Mouse (Mus musculus) limb, embryonic 13.5 days (tissue): Measurements from ENCODE around the gene 4933430I17Rik. TPM values are rescaled to one million over a fixed set of nuclear protein-coding genes. Genes with fewer than 3 reads are reported as not detected.

Experiments
- ATAC-seq: fragments of 200-750 bp; cut with Nextera tagmentation; 2 replicates; pipeline ENCODE4 v1.8.0; 2017; ENCODE audit warnings: low read depth, moderate number of reproducible peaks, moderate TSS enrichment; ENCODE audit not compliant: low FRiP score
- H3K27ac ChIP-seq: fragments of 300-500 bp; sonication (generic); 2 replicates; pipeline ENCODE4 v1.5.1; 2015; ENCODE audit warnings: inconsistent platforms, mild to moderate bottlenecking, moderate library complexity
- H3K27me3 ChIP-seq: fragments of 300-500 bp; sonication (generic); 2 replicates; pipeline ENCODE4 v1.6.1; 2015; ENCODE audit warnings: mild to moderate bottlenecking, inconsistent platforms
- H3K36me3 ChIP-seq: fragments of 300-500 bp; sonication (generic); 2 replicates; pipeline ENCODE4 v1.6.1; 2015; ENCODE audit warnings: inconsistent platforms, mild to moderate bottlenecking, moderate library complexity
- H3K4me1 ChIP-seq: fragments of 300-500 bp; sonication (generic); 2 replicates; pipeline ENCODE4 v1.6.1; 2015; ENCODE audit warnings: inconsistent platforms
- H3K4me2 ChIP-seq: fragments of 300-500 bp; sonication (generic); replicated peaks from 2 replicates; pipeline ENCODE4 v1.6.1; 2015; ENCODE audit warnings: inconsistent platforms, mild to moderate bottlenecking, moderate library complexity
- H3K4me3 ChIP-seq: fragments of 300-500 bp; sonication (generic); 2 replicates; pipeline ENCODE4 v1.5.1; 2015; ENCODE audit warnings: moderate library complexity, mild to moderate bottlenecking, inconsistent platforms
- H3K9ac ChIP-seq: fragments of 300-500 bp; sonication (generic); 2 replicates; pipeline ENCODE4 v1.6.1; 2015; ENCODE audit warnings: mild to moderate bottlenecking, inconsistent platforms
- H3K9me3 ChIP-seq: fragments of 300-500 bp; sonication (generic); 2 replicates; pipeline ENCODE4 v1.6.1; 2016; ENCODE audit warnings: inconsistent platforms
- whole genome bisulfite sequencing: fragments of 180-500 bp; shearing (Covaris S2); methylation state at CpG from one replicate; pipeline ENCODE4 v1.1.7; 2015; 5-methylcytosine and 5-hydroxymethylcytosine counted together
- polyA plus RNA-seq: library from polyadenylated mRNA; unstranded; fragments of >200 nt; fragmentation: Nextera tagmentation; extraction: Ambion mirVana; gene quantifications from 2 replicates; pipeline ENCODE4 v1.2.1, GENCODE M21; 2015

The 4933430I17Rik gene
- polyA plus RNA-seq, 1 experiment from 2014 or later, result 0.60 TPM

- H3K9me3 ChIP-seq, result no peaks in the 10 kb centered on the region
- H3K27me3 ChIP-seq, result no peaks in the 10 kb centered on the region
- ATAC-seq, result peak; percentile 81
- peaks cover 21% of the 10 kb centered on the region; the same call in 1 of the 2 replicates for H3K36me3 ChIP-seq
- H3K27ac ChIP-seq, result peak within 1 kb of the TSS; percentile 85
- peak within 1 kb of the TSS; percentile 81 for H3K4me2 ChIP-seq
- H3K9ac ChIP-seq, result peak within 1 kb of the TSS; percentile 85
- peak within 1 kb of the TSS; percentile 70 for H3K4me3 ChIP-seq
- 0% methylated on average over 31 of the region's 37 CpGs for WGBS
- peaks cover 45% of the 10 kb centered on the region for H3K4me1 ChIP-seq
Measured at GRCm38 (mm10) chr4:62519849-62520233, 5.3 kb upstream of the 4933430I17Rik start, which contains the start of gene Alad. Gene Alad, minus strand, starts transcription at chr4:62519918.

DNA sequence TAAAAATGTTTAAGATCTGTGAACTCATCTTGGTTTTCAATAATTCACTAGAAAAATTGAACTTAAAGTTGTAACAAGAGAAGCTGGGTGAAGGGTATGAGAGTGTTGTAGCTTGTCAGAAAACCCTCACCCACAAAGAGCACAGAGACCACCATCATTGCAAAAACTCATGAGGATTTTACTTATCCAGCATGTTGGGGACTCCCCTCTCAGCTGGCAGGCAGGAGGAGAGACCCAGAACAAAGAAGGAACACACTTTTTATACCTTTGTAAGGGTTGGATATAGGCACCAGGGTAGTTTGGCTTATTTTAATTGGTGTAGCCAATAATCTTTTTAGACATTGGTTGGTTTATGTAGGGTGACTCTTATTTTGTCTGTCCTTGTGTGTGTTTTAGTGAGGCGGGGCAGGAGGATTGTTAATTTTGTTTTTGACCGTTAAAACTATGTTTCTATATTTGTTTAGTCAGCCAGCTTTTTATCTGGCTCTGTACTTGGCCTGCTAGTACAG lies 4.2 kb upstream of the 4933430I17Rik start:
- Histone ChIP-seq H3K4me3 (no peak overlapping the region), H3K9me3 (no peaks in the 10 kb centered on the region), H3K9ac (no peak overlapping the region), H3K4me1 (peaks cover 45% of the 10 kb centered on the region), H3K36me3 (peaks cover 21% of the 10 kb centered on the region; the same call in 1 of the 2 replicates), H3K27me3 (no peaks in the 10 kb centered on the region), H3K27ac (no peak overlapping the region), H3K4me2 (no peak overlapping the region)
- no peak for ATAC-seq
- 91% methylated on average over 2 of the region's 2 CpGs for WGBS

DNA sequence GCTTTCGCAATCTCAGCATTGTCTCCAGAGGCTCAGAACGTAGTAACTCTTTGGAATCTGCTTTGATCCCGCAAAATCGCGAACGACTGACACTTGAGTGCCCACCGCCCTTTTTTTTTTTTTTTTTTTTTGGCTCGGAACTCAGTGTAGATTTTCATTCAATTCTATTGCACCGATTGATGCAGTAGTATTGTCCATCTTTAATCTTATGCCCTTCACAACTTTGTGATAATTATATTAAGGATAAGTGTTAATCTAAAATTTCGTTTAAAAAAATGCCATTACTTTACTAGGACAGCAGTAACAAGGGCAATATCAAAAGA lies 281 bp downstream of the 4933430I17Rik start:
- no peak for ATAC-seq

GRCm38 (mm10) chr4:62526256-62526655 lies 1.1 kb downstream of the 4933430I17Rik start:
- H3K4me1 ChIP-seq, result peaks cover 16% of the 10 kb centered on the region
- H3K4me3 ChIP-seq, result no peak overlapping the region
- H3K27me3 ChIP-seq, result no peaks in the 10 kb centered on the region
- 57% methylated on average over 2 of the region's 2 CpGs for WGBS
- no peak overlapping the region for H3K27ac ChIP-seq
- no peaks in the 10 kb centered on the region for H3K9me3 ChIP-seq
- no peak for ATAC-seq
- H3K4me2 ChIP-seq, result no peak overlapping the region
- peaks cover 21% of the 10 kb centered on the region; the same call in 1 of the 2 replicates for H3K36me3 ChIP-seq
- no peak overlapping the region for H3K9ac ChIP-seq

More for the DNA sequence above, 281 bp downstream of the 4933430I17Rik start:
- peak overlapping the region; percentile 87 for H3K4me3 ChIP-seq
- peaks cover 12% of the 10 kb centered on the region for H3K4me1 ChIP-seq
- no peak overlapping the region for H3K27ac ChIP-seq
- peaks cover 21% of the 10 kb centered on the region; the same call in 1 of the 2 replicates for H3K36me3 ChIP-seq
- H3K4me2 ChIP-seq, result peak overlapping the region; percentile 92
- WGBS, result 1% methylated on average over 10 of the region's 10 CpGs
- H3K9ac ChIP-seq, result no peak overlapping the region; the same call in 1 of the 2 replicates
- no peaks in the 10 kb centered on the region for H3K9me3 ChIP-seq
- no peaks in the 10 kb centered on the region for H3K27me3 ChIP-seq

- no peak overlapping the region for H3K9ac ChIP-seq
- no peak for ATAC-seq
- no peak overlapping the region for H3K4me3 ChIP-seq
- 80% methylated on average over 4 of the region's 4 CpGs for WGBS
- H3K4me1 ChIP-seq, result peaks cover 16% of the 10 kb centered on the region
- no peak overlapping the region for H3K4me2 ChIP-seq
- no peaks in the 10 kb centered on the region for H3K9me3 ChIP-seq
- no peak overlapping the region for H3K27ac ChIP-seq
- H3K36me3 ChIP-seq, result peaks cover 11% of the 10 kb centered on the region; the same call in 1 of the 2 replicates
- no peaks in the 10 kb centered on the region for H3K27me3 ChIP-seq
Measured at GRCm38 (mm10) chr4:62527655-62528054, 2.5 kb downstream of the 4933430I17Rik start.

GRCm38 (mm10) chr4:62533729-62534128 lies 8.6 kb downstream of the 4933430I17Rik start:
- Histone ChIP-seq H3K36me3 (no peaks in the 10 kb centered on the region), H3K9ac (no peak overlapping the region), H3K27ac (no peak overlapping the region), H3K4me1 (peaks cover 10% of the 10 kb centered on the region), H3K4me2 (no peak overlapping the region), H3K27me3 (no peaks in the 10 kb centered on the region), H3K4me3 (no peak overlapping the region), H3K9me3 (no peaks in the 10 kb centered on the region)
- ATAC-seq, result no peak
- 50% methylated on average over 6 of the region's 6 CpGs for WGBS

DNA sequence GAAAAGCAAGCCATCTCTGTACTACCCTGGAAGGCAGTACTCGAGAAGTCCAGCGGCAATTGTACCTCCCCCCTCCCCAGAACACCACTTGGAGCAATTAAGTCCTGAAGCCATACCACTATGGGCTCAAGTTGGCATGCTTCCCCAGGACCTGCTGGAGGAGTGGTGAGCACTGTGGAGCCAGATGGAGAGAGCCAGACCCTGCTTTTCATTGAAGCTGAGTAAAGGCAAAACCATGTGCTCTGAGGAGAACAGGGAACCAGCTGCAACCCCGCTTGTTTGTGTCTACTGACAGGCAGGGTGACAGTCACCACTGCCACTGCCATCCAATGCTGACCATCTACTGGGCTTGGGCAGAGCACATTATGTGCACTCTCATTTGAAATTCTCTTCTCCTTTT lies 16.6 kb downstream of the 4933430I17Rik start:
- no peak overlapping the region for H3K9ac ChIP-seq

GRCm38 (mm10) chr4:62543782-62544181 lies 18.6 kb downstream of the 4933430I17Rik start:
- ATAC-seq, result no peak
- Histone ChIP-seq H3K4me2 (no peak overlapping the region), H3K27me3 (no peaks in the 10 kb centered on the region), H3K36me3 (no peaks in the 10 kb centered on the region), H3K9me3 (no peaks in the 10 kb centered on the region), H3K27ac (no peak overlapping the region), H3K9ac (no peak overlapping the region), H3K4me3 (no peak overlapping the region), H3K4me1 (no peaks in the 10 kb centered on the region)
- WGBS, result 81% methylated on average over 6 of the region's 6 CpGs

More for the DNA sequence above, 16.6 kb downstream of the 4933430I17Rik start:
- ATAC-seq, result no peak
- Histone ChIP-seq H3K9me3 (no peaks in the 10 kb centered on the region), H3K4me2 (no peak overlapping the region), H3K4me3 (no peak overlapping the region), H3K36me3 (no peaks in the 10 kb centered on the region), H3K27ac (no peak overlapping the region), H3K27me3 (no peaks in the 10 kb centered on the region), H3K4me1 (no peaks in the 10 kb centered on the region)
- 57% methylated on average over 3 of the region's 3 CpGs for WGBS

- Histone ChIP-seq H3K9me3 (no peaks in the 10 kb centered on the region), H3K4me1 (no peaks in the 10 kb centered on the region), H3K4me2 (no peak overlapping the region), H3K9ac (no peak overlapping the region), H3K36me3 (no peaks in the 10 kb centered on the region), H3K27me3 (no peaks in the 10 kb centered on the region), H3K27ac (no peak overlapping the region), H3K4me3 (no peak overlapping the region)
- ATAC-seq, result no peak
Measured at GRCm38 (mm10) chr4:62544801-62545200, 19.6 kb downstream of the 4933430I17Rik start.

DNA sequence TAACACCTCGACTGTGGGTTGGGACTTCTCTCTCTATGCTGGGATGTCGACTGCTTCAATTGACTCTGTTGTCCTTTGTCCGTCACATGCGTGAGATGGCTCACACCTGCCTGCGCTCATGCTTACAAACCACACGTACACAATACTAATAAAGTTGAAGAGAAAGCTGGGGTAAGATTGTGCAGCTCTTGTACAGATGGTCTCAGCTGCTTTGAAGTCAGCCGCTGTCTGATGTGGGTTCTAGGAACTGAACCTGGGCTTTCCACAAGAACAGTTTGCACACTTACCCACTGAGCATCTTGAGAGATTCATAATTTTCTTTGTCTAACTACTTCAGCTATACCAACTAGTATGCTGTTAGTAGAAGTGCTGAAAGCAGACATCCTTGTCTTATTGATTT lies 26.8 kb downstream of the 4933430I17Rik start:
- WGBS, result 88% methylated on average over 7 of the region's 7 CpGs
- Histone ChIP-seq H3K4me1 (0 out of 2 replicates have a peak, but pooled peaks cover under 1% of the 10 kb centered on the region), H3K4me2 (no peak overlapping the region), H3K36me3 (no peaks in the 10 kb centered on the region), H3K27me3 (0 out of 2 replicates have a peak, but pooled peaks cover 3% of the 10 kb centered on the region), H3K9me3 (no peaks in the 10 kb centered on the region), H3K9ac (no peak overlapping the region), H3K27ac (no peak overlapping the region), H3K4me3 (no peak overlapping the region)
- ATAC-seq, result no peak

DNA sequence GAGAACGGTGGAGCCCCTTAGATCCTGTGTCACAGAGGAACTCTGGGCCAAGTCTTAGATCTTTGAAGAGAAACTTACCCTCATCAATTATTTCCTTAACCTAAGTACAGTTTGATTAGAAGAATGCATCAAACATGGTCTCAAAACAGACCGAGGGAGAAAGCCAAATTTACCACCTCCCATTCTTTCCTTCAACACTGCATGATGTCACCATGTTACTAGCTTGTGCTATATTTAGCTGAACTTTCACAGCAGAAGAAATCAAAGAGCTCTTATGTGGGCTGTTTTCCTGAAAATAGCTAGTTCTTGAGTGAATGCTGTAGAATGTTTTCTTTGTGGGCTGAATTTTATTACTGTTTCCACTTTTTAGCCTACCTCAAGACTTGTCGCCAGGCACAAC lies 32.3 kb downstream of the 4933430I17Rik start:
- no peak; the same call in 1 of the 2 replicates for ATAC-seq
- no peak overlapping the region for H3K4me3 ChIP-seq
- WGBS, result 43% methylated on average over 3 of the region's 3 CpGs
- H3K27me3 ChIP-seq, result 0 out of 2 replicates have a peak, but pooled peaks cover 3% of the 10 kb centered on the region
- H3K36me3 ChIP-seq, result no peaks in the 10 kb centered on the region
- peaks cover 10% of the 10 kb centered on the region for H3K4me1 ChIP-seq
- H3K4me2 ChIP-seq, result no peak overlapping the region
- H3K9ac ChIP-seq, result no peak overlapping the region
- no peak overlapping the region; the same call in 1 of the 2 replicates for H3K27ac ChIP-seq
- H3K9me3 ChIP-seq, result no peaks in the 10 kb centered on the region

- H3K9ac ChIP-seq, result no peak within 1 kb of the TSS
- no peaks in the 10 kb centered on the region for H3K9me3 ChIP-seq
- WGBS, result 49% methylated on average over 6 of the region's 6 CpGs
- H3K4me3 ChIP-seq, result no peak within 1 kb of the TSS
- no peak within 1 kb of the TSS for H3K4me2 ChIP-seq
- H3K4me1 ChIP-seq, result peaks cover 14% of the 10 kb centered on the region
- ATAC-seq, result no peak
- H3K36me3 ChIP-seq, result no peaks in the 10 kb centered on the region
- no peaks in the 10 kb centered on the region for H3K27me3 ChIP-seq
- no peak within 1 kb of the TSS for H3K27ac ChIP-seq
Measured at GRCm38 (mm10) chr4:62559797-62560329, 34.7 kb downstream of the 4933430I17Rik start, which contains the start of gene Rgs3. Gene Rgs3, plus strand, starts transcription at chr4:62559847.
